Mouse (Mus musculus) monocyte, adult 59 days (primary cell): ENCODE results near the gene C1ql1. TPM values are rescaled to one million over a fixed set of nuclear protein-coding genes. Genes with fewer than 3 reads are reported as not detected.

ENCODE experiments used
- total RNA-seq, 2 experiments: library from RNA; stranded (reverse); gene quantifications; one replicate each; pipeline ENCODE4 v1.2.4; 2023

Gene C1ql1
- not detected for total RNA-seq

DNA sequence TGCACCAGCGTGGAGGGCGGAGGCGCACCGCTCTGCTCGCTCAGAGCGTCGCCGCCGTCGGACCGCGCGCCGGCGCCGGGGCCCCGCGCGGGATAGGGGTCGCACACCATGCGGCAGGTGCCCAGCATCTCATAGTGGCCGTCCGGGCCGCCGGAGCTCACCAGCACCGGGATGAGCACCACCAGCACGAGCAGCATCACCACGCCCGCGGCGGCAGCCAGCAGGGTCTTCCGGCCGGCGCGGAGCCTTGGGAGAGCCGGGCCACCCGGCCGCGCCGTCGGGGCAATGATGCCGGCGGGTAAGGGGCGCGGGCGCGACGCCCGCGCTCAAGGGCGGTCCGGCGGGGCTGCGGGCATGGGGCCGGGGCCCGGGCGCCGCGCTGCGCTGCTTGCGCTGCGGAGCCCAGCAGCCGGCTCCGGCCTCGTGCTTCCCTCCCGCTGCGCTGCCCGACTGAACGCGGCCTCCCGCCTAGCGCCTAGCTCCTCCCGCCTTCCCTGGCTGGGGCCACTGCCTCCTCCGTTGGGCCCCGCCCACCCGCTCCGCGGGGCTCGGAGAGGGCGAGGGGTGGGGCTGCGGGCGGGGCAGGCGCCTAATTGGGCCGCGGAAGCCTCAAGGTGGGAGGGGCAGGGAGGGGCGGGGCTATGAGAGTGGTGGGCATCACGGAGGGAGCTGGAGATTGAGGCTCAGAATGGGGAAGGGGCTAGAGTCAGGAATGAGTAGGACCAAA lies at the start of gene C1ql1:
Gene C1ql1 (minus strand): TSS at position 424 of the 727 bp plus-strand sequence.

GRCm38 (mm10) chr11:102924557-102925350 lies 21.7 kb downstream of the C1ql1 start, which contains the start of gene Kif18b:
Gene Kif18b, minus strand, starts transcription at chr11:102925124.

GRCm38 (mm10) chr11:102900763-102901162 lies 45.7 kb downstream of the C1ql1 start, which contains the start of gene Gfap:
Gene Gfap, minus strand, starts transcription at chr11:102900912.

Other genes with a start within 250 kb of the C1ql1 start
- gene Ccdc43, start 248.9 kb downstream of the C1ql1 start, total RNA-seq = 10 to 100 TPM; 21.1 TPM
- 1 to 10 TPM; 4.0 to 4.2 TPM for gene Adam11, start 185.2 kb downstream of the C1ql1 start, total RNA-seq
- gene Gjc1, start 127.0 kb downstream of the C1ql1 start, total RNA-seq = not detected
- gene Higd1b, start 110.8 kb downstream of the C1ql1 start, total RNA-seq = not detected
- gene Eftud2, start 65.7 kb downstream of the C1ql1 start, total RNA-seq = 10 to 100 TPM; 80.3 to 82.1 TPM
- gene Ccdc103, start 65.5 kb downstream of the C1ql1 start, total RNA-seq = not detected
- gene Fam187a, start 61.5 kb downstream of the C1ql1 start, total RNA-seq = not detected
- not detected for gene Gfap, start 45.8 kb downstream of the C1ql1 start, total RNA-seq
- gene Kif18b, start 21.6 kb downstream of the C1ql1 start, total RNA-seq = under 1 TPM; 0.18 to 0.97 TPM
- gene Nmt1, start 81.5 kb upstream of the C1ql1 start, total RNA-seq = 10 to 100 TPM; 89.9 to 97.1 TPM
- gene Dcakd, start 81.6 kb upstream of the C1ql1 start, total RNA-seq = 10 to 100 TPM; 30.5 to 33.0 TPM
- under 1 TPM; 0.68 to 0.73 TPM for gene Plcd3, start 155.0 kb upstream of the C1ql1 start, total RNA-seq
- 10 to 100 TPM; 21.4 to 24.6 TPM for gene Acbd4, start 155.0 kb upstream of the C1ql1 start, total RNA-seq
- gene Hexim1, start 169.5 kb upstream of the C1ql1 start, total RNA-seq = 10 to 100 TPM; 47.5 to 61.8 TPM
- gene Hexim2, start 185.7 kb upstream of the C1ql1 start, total RNA-seq = 1 to 10 TPM; 2.7 to 3.8 TPM
- gene Fmnl1, start 224.4 kb upstream of the C1ql1 start, total RNA-seq = 100 to 1,000 TPM; 741 to 825 TPM